Mouse (Mus musculus) MN1 (cell line): ENCODE data around the gene Snx4.

ENCODE experiments used
- DNase-seq: peaks from one replicate; pipeline ENCODE4 v3.0.0-alpha.2; 2016; ENCODE audit warnings: low spot score

The Snx4 gene

GRCm38 (mm10) chr16:33271824-33272223, 20.6 kb downstream of the Snx4 start:
- DNase-seq, result no peak

DNA sequence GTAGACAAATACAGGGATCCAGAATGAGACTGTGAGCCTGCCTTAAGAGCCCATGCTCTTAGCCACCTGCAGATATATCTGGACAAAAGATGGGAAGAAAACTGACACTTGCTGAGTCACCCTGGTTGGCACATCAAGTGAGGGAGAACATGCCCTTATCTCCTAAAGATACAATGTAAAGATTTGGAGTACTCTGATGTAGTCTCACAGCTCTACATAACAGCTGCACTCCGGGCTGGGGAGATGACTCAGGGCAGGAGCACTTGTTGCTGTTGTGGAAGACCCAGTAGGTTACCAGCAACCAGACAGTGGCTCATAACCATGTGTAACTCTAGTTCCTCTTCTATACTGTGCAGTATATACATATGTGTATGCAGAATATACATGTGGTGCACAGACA, 31.8 kb downstream of the Snx4 start:
- peak; percentile 7 for DNase-seq

- no peak for DNase-seq
Measured at GRCm38 (mm10) chr16:33288536-33288935, 37.3 kb downstream of the Snx4 start.

DNA sequence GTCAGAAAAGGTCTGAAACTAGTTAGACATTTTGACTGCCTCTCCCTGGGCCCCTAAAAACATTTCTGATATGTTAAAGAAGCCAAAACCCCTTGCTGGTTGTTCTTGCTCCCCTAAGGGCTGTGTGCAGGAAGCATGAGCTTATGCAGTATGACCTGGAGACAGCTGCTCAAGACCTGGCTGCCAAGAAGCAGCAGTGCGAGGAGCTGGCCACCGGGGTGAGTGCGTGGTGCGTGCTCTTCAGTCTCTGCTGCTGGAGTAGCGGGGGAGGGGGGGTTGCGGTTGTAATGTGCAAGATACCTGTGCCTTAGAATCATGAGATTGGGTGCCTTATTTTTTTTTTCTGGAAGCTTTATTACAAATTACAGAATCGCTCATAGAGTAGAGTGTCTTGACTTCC, 38.7 kb downstream of the Snx4 start:
- DNase-seq, result no peak

- no peak for DNase-seq
Measured at GRCm38 (mm10) chr16:33292241-33292640, 41.0 kb downstream of the Snx4 start.

GRCm38 (mm10) chr16:33294681-33295080, 43.4 kb downstream of the Snx4 start:
- DNase-seq, result no peak

- DNase-seq, result no peak
Measured at GRCm38 (mm10) chr16:33295321-33295720, 44.1 kb downstream of the Snx4 start.

DNA sequence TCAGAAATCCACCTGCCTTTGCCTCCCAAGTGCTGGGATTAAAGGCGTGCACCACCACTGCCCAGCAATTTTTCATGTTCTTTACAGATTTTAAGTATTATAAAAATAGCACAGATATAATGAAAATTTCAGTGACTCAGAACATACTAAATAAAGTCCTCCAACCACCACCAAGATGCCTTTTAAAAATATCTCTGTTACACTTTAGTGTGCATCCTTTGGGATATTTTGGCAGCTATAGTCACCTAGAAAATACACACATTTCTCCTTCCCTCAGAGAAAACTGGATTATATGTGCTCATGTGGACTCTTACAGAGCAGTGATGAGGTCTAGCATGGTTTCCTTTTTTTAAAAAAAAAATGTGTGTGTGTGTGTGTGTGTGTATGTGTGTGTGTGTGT, 46.3 kb downstream of the Snx4 start:
- DNase-seq, result no peak

DNA sequence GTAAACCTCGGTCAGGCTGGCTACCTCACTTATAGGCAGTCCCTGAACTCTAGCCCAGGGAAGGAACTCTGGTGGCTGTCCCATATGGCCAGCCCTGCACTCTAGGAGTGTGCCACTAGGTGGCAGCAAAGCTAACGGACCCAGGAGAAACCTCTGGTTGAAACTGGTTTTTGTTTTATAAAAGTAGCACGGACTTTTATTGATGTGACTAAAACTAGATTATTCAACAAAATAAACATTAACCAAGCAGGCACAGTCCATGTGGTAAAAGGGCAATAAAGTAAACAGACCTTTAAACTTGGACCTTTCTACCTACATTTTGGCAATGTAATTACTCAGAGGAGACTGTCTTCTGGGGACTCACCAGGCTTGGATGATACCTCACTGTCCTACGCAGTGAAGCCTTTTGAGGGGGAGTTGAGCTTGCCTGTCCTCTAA, 55.4 kb downstream of the Snx4 start:
- DNase-seq, result peak; percentile 68

GRCm38 (mm10) chr16:33307761-33308160, 56.5 kb downstream of the Snx4 start:
- no peak for DNase-seq

DNA sequence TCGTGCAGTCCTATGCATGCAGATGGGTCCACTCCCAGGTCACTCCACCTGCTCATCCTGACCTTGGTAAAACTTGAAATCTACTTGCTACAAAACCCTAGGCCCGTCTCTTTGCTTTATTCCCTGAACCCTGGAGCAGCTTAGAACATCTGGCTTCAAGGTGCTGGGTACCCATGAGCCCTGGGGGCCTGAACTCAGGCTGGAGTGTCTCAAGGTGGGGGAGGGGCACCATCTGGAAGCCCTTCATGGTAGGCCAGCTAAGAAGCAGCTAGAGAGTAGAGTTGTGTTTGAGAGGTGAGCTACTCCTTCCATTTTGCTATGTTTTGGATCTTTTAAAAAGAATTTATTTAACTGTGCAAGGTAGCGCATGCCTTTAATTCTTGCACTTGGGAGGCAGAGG, 57.8 kb downstream of the Snx4 start:
- DNase-seq, result no peak

DNA sequence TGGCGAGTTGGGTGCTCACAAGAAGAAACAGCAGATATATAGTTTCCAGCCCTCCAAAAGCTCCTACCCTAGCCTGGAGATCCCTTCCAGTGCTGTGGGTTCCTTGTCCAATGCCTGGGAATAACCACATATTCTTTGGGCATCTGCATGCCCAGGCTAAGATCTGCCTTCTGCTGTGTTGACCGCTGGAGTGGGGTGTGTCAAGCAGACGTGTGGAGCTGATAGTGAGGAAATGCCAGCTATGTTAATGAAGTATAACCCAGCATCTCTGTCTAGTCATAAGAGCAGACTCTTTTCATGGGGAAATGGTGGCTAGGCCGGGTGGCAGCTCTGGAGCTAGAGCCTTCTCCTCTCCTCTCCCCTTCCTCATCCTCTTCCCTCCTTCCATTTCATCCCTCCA, 64.4 kb downstream of the Snx4 start:
- no peak for DNase-seq

DNA sequence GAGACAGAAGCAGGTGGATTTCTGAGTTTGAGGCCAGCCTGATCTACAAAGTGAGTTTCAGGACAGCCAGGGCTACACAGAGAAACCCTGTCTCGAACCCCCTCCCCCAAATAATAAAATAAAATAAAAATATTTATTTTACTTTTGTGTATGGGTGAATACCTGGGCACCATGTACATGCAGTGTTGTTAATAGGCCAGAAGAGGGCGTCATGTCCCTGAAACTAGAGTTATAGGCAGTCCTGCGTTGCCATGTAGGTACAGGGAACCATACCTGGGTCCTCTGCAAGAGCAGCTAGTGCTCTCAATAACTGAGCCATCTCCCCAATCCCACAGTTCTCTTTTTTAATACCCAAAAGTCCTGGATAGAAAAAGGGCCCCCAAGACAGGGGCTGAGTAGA, 66.4 kb downstream of the Snx4 start:
- DNase-seq, result no peak

DNA sequence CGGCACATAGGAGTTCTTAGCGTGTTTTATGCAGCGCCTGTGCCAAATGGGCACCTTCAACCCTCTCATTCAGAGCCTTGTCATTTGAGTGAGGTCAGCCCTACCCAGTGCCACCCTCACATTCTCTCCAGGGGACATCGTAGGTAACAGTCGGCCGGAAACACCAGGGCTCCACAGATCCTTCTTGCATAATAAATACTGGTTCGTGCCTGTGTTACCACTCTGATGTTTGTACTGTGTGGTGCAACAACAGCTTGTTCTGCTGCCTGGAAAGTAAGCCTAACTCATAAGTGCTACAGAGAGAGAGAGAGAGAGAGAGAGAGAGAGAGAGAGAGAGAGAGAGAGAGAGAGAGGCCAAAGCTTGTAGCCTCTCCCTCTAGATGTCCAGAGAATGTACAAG, 66.8 kb downstream of the Snx4 start:
- DNase-seq, result no peak

- DNase-seq, result peak; percentile 33
Measured at GRCm38 (mm10) chr16:33325704-33326455, 74.6 kb downstream of the Snx4 start.

- no peak for DNase-seq
Measured at GRCm38 (mm10) chr16:33326589-33326988, 75.3 kb downstream of the Snx4 start.

DNA sequence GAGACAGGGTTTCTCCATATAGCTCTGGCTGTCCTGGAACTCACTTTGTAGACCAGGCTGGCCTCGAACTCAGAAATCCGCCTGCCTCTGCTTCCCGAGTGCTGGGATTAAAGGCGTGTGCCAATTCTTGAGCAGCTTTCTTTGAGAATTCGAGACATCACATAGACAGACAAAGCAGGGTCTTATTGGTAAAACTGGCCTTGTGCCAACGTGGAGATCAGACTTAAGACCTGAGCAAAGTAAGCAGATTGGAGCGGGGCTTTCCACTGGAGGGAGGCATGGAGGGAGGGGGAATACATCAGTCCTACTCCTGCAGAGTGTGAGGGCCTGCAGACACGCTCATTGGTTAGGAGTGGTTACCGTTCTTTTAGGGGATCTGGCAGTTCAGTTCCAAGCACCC, 75.9 kb downstream of the Snx4 start:
- DNase-seq, result no peak

- no peak for DNase-seq
Measured at GRCm38 (mm10) chr16:33333015-33333414, 81.8 kb downstream of the Snx4 start.

DNA sequence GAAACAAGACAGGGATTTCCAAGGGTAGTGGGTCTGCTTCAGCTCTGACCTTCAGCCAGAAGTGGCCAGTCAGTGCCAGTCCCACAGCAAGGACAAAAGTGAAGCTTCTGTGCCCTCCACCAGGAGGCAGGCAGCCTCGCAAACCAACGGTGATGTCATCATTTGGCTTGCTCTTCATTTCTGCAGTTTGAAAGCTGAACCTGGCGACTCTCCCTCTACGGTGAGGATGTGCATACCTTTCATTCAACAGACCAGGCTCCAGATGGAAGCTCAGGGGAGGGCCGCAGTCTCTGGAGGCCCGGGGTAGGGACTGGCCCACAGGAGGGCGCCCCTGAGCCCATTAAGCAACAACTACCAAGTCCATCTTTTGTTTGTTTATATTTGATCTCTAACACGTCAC, 85.9 kb downstream of the Snx4 start:
- DNase-seq, result peak; percentile 89

DNA sequence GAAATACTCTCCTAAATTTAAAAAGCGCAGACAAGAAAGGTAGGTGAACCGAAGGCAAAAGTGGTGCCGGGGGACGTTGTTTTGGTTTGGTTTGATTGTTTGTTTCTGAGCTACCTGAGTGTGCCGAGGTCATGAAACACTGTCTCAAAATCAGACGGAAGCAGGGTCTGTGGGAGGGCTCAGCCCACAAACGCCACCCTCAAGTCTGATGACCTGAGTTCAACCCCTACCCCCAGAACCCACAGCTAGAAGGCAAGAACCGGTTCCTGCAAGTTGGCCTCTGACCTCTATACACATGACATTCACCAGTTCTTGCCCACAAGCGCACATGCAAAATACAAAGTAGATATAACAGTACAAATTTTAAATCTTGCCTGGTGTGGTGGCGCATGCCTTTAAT, 86.4 kb downstream of the Snx4 start:
- DNase-seq, result no peak

- no peak for DNase-seq
Measured at GRCm38 (mm10) chr16:33338492-33338891, 87.2 kb downstream of the Snx4 start.

DNA sequence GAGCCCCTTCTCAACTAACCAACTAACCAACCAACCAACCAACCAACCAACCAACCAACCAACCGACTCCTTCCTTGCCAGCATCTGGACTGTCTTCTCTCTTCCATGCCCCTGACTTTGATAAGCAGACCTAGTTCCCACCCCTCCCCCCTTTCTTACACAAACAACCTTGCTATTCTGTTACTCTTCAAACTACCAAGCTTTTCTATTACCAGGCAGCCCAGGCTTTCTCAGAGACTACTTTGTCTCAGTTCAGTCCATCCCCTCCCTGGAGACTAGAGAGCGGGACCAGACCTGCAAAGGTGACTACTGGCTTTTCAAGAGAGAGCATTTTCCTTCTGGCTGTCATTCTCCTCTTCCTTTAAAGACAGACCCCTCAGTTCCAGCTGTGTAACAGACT, 88.2 kb downstream of the Snx4 start:
- DNase-seq, result no peak

GRCm38 (mm10) chr16:33342356-33342755, 91.1 kb downstream of the Snx4 start:
- no peak for DNase-seq

DNA sequence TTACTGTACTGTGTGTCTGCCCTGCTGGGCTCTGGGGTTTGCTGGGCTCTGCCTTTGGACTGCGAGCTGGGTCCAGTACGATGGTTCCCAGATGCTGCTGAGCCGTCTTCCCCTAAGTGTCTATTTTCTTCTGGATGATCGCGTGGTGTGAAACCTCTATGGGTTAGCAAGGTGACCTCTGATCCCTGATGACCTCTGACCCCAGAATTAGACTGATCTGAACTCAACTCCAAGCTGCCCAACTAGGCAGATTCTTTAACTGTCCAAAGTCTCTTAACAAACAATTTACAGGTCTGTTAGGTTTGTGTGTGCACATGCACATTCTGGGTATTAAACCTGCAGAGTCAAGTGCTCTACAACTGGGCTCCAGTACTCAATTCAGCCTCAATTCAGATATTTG, 91.9 kb downstream of the Snx4 start:
- no peak for DNase-seq
